Mouse (Mus musculus): Measurements from ENCODE around the gene Dkk3. TPM values are rescaled to one million over a fixed set of nuclear protein-coding genes. Genes with fewer than 3 reads are reported as not detected.

Gene Dkk3
- polyA plus RNA-seq, 1 experiment, result 16.8 TPM

GRCm38 (mm10) chr7:112186871-112187270, 28.0 kb upstream of the Dkk3 start:
- TF ChIP-seq CTCF (conservative IDR thresholded peaks at IDR 0.05; ENCODE audit: insufficient read depth, insufficient read length, low read depth, low read length), result no peak
- TF ChIP-seq POLR2A (IDR thresholded peaks at IDR 0.05; ENCODE audit: low read depth, low read length), result no peak
- Histone ChIP-seq H3K27me3 (replicated peaks; ENCODE audit: control insufficient read depth, insufficient read depth, low read length) (no peaks in the 10 kb centered on the region), H3K27ac (ENCODE audit: insufficient read depth, low read depth, low read length) (no peak overlapping the region), H3K36me3 (ENCODE audit: control insufficient read depth, insufficient read depth, low read length) (no peaks in the 10 kb centered on the region), H3K4me1 (ENCODE audit: control insufficient read depth, insufficient read depth, low read length) (peaks cover 4% of the 10 kb centered on the region; the same call in 1 of the 2 replicates), H3K4me3 (ENCODE audit: insufficient read depth, low read depth, low read length) (no peak overlapping the region)
- no peak for DNase-seq
- WGBS, result 81% methylated on average over 7 of the region's 7 CpGs

- Histone ChIP-seq H3K4me3 (ENCODE audit: insufficient read depth, low read depth, low read length) (no peak overlapping the region), H3K27me3 (replicated peaks; ENCODE audit: control insufficient read depth, insufficient read depth, low read length) (no peaks in the 10 kb centered on the region), H3K27ac (ENCODE audit: insufficient read depth, low read depth, low read length) (no peak overlapping the region), H3K4me1 (ENCODE audit: control insufficient read depth, insufficient read depth, low read length) (peaks cover 4% of the 10 kb centered on the region; the same call in 1 of the 2 replicates), H3K36me3 (ENCODE audit: control insufficient read depth, insufficient read depth, low read length) (no peaks in the 10 kb centered on the region)
- DNase-seq, result peak; percentile 85
- 35% methylated on average over 9 of the region's 9 CpGs for WGBS
- TF ChIP-seq POLR2A (IDR thresholded peaks at IDR 0.05; ENCODE audit: low read depth, low read length) (no peak), CTCF (conservative IDR thresholded peaks at IDR 0.05; ENCODE audit: insufficient read depth, insufficient read length, low read depth, low read length) (no peak)
Observed at GRCm38 (mm10) chr7:112185226-112185745, 26.4 kb upstream of the Dkk3 start.

GRCm38 (mm10) chr7:112184519-112185225, 25.8 kb upstream of the Dkk3 start:
- 88% methylated on average over 6 of the region's 6 CpGs for WGBS

GRCm38 (mm10) chr7:112183258-112183841, 24.5 kb upstream of the Dkk3 start:
- peak; percentile 91 for DNase-seq
- 30% methylated on average over 5 of the region's 5 CpGs for WGBS
- Histone ChIP-seq H3K27ac (ENCODE audit: insufficient read depth, low read depth, low read length) (no peak overlapping the region), H3K4me3 (ENCODE audit: insufficient read depth, low read depth, low read length) (no peak overlapping the region), H3K27me3 (replicated peaks; ENCODE audit: control insufficient read depth, insufficient read depth, low read length) (no peaks in the 10 kb centered on the region), H3K4me1 (ENCODE audit: control insufficient read depth, insufficient read depth, low read length) (peaks cover 4% of the 10 kb centered on the region; the same call in 1 of the 2 replicates), H3K36me3 (ENCODE audit: control insufficient read depth, insufficient read depth, low read length) (no peaks in the 10 kb centered on the region)
- TF ChIP-seq CTCF (conservative IDR thresholded peaks at IDR 0.05; ENCODE audit: insufficient read depth, insufficient read length, low read depth, low read length), result peak; percentile 99
- no peak for TF ChIP-seq POLR2A (IDR thresholded peaks at IDR 0.05; ENCODE audit: low read depth, low read length)

More at GRCm38 (mm10) chr7:112184519-112185225, 25.8 kb upstream of the Dkk3 start:
- TF ChIP-seq POLR2A (IDR thresholded peaks at IDR 0.05; ENCODE audit: low read depth, low read length) (no peak), CTCF (conservative IDR thresholded peaks at IDR 0.05; ENCODE audit: insufficient read depth, insufficient read length, low read depth, low read length) (no peak)
- H3K27me3 ChIP-seq (replicated peaks; ENCODE audit: control insufficient read depth, insufficient read depth, low read length), result no peaks in the 10 kb centered on the region
- H3K4me3 ChIP-seq (ENCODE audit: insufficient read depth, low read depth, low read length), result no peak overlapping the region
- no peaks in the 10 kb centered on the region for H3K36me3 ChIP-seq (ENCODE audit: control insufficient read depth, insufficient read depth, low read length)
- H3K27ac ChIP-seq (ENCODE audit: insufficient read depth, low read depth, low read length), result no peak overlapping the region
- peak; percentile 20 for DNase-seq
- peaks cover 4% of the 10 kb centered on the region; the same call in 1 of the 2 replicates for H3K4me1 ChIP-seq (ENCODE audit: control insufficient read depth, insufficient read depth, low read length)

- peaks cover 4% of the 10 kb centered on the region; the same call in 1 of the 2 replicates for H3K4me1 ChIP-seq (ENCODE audit: control insufficient read depth, insufficient read depth, low read length)
- H3K27me3 ChIP-seq (replicated peaks; ENCODE audit: control insufficient read depth, insufficient read depth, low read length), result no peaks in the 10 kb centered on the region
- DNase-seq, result peak; percentile 86
- 10% methylated on average over 9 of the region's 10 CpGs for WGBS
- no peak overlapping the region for H3K27ac ChIP-seq (ENCODE audit: insufficient read depth, low read depth, low read length)
- no peaks in the 10 kb centered on the region for H3K36me3 ChIP-seq (ENCODE audit: control insufficient read depth, insufficient read depth, low read length)
- TF ChIP-seq POLR2A (IDR thresholded peaks at IDR 0.05; ENCODE audit: low read depth, low read length) (no peak), CTCF (conservative IDR thresholded peaks at IDR 0.05; ENCODE audit: insufficient read depth, insufficient read length, low read depth, low read length) (peak; percentile 100; the same call in 1 of the 2 replicates)
- no peak overlapping the region for H3K4me3 ChIP-seq (ENCODE audit: insufficient read depth, low read depth, low read length)
Observed at GRCm38 (mm10) chr7:112180235-112180705, 21.4 kb upstream of the Dkk3 start.

GRCm38 (mm10) chr7:112176627-112177026, 17.8 kb upstream of the Dkk3 start:
- 85% methylated on average over 2 of the region's 2 CpGs for WGBS

GRCm38 (mm10) chr7:112172669-112173068, 13.8 kb upstream of the Dkk3 start:
- Histone ChIP-seq H3K36me3 (ENCODE audit: control insufficient read depth, insufficient read depth, low read length) (no peaks in the 10 kb centered on the region), H3K27me3 (replicated peaks; ENCODE audit: control insufficient read depth, insufficient read depth, low read length) (no peaks in the 10 kb centered on the region), H3K27ac (ENCODE audit: insufficient read depth, low read depth, low read length) (no peak overlapping the region), H3K4me1 (ENCODE audit: control insufficient read depth, insufficient read depth, low read length) (no peaks in the 10 kb centered on the region), H3K4me3 (ENCODE audit: insufficient read depth, low read depth, low read length) (no peak overlapping the region)
- WGBS, result 69% methylated on average over 4 of the region's 4 CpGs
- no peak for DNase-seq
- no peak for TF ChIP-seq POLR2A (IDR thresholded peaks at IDR 0.05; ENCODE audit: low read depth, low read length)
- TF ChIP-seq CTCF (conservative IDR thresholded peaks at IDR 0.05; ENCODE audit: insufficient read depth, insufficient read length, low read depth, low read length), result no peak

More at GRCm38 (mm10) chr7:112176627-112177026, 17.8 kb upstream of the Dkk3 start:
- Histone ChIP-seq H3K4me1 (ENCODE audit: control insufficient read depth, insufficient read depth, low read length) (no peaks in the 10 kb centered on the region; the same call in 1 of the 2 replicates), H3K4me3 (ENCODE audit: insufficient read depth, low read depth, low read length) (no peak overlapping the region), H3K36me3 (ENCODE audit: control insufficient read depth, insufficient read depth, low read length) (no peaks in the 10 kb centered on the region), H3K27ac (ENCODE audit: insufficient read depth, low read depth, low read length) (no peak overlapping the region), H3K27me3 (replicated peaks; ENCODE audit: control insufficient read depth, insufficient read depth, low read length) (no peaks in the 10 kb centered on the region)
- TF ChIP-seq POLR2A (IDR thresholded peaks at IDR 0.05; ENCODE audit: low read depth, low read length) (no peak), CTCF (conservative IDR thresholded peaks at IDR 0.05; ENCODE audit: insufficient read depth, insufficient read length, low read depth, low read length) (no peak)
- no peak for DNase-seq

All from kidney, adult 2 months (tissue).